Mouse (Mus musculus): ENCODE measurements around the gene Bbof1.
A peak's percentile ranks its signal among the peaks of the same experiment; 100 is the strongest.

The Bbof1 gene

DNA sequence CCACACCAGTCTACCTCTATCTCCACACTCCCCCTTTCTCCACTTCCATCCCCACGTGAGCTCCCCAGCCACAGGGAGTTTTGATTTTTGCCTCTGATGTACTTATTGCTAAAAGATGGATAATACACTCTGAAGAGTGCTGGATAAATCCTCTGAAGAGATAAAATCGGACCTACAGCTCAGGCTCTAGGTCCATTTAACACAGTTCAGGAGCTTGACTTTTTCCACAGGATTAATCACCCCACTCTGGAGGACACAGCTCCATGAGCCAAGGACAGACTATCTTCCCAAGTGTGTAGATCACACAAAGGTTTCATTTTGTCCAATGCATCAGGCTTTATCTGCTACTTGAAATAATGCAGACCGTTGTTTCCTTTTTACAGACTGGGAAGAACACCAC is 8.8 kb upstream of the Bbof1 start:
- DNase-seq (ENCODE audit: low read depth): no peak

DNA sequence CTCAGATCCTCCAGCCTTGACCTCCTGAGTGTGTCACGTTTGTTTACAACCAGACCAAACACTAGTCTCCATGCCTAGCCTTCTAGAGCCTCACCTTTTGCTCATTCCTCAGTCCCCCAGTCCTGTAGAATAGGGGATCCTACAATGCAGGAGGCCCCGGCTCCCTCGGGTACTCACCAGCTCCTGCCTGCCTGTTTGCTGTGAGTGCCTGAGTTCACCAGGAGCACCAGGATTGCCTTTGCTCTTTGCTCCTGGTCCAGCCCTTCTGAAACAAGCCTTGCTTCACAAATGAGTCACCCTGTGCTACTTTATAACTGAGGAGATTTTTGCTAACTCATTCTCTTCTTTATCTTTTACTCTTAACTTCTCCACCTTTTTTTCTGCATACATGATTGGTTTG is 8.2 kb upstream of the Bbof1 start:
- DNase-seq (ENCODE audit: low read depth): no peak

GRCm38 (mm10) chr12:84402923-84403322 is 5.9 kb upstream of the Bbof1 start:
- no peak for DNase-seq (ENCODE audit: low read depth)

GRCm38 (mm10) chr12:84404541-84404940 is 4.3 kb upstream of the Bbof1 start:
- DNase-seq (ENCODE audit: low read depth): no peak

DNA sequence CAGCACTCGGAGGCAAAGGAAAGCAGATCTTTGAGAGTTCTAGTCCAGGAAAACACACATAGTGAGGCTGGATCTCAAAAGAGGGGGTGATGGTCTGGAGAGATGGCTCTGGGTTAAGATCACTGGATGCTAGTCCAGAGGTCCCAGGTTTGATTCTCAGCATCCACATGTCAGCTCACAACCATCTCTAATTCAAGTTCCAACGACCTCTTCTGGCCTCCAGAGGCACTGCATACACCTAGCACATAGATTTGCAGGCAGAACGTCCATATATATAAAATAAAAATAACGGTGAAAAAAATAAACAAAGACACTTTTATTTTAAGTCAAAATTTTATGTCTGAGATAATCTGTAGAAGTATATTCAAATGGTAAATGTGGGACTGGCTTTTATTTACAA is 1.6 kb upstream of the Bbof1 start:
- no peak for DNase-seq (ENCODE audit: low read depth)

DNA sequence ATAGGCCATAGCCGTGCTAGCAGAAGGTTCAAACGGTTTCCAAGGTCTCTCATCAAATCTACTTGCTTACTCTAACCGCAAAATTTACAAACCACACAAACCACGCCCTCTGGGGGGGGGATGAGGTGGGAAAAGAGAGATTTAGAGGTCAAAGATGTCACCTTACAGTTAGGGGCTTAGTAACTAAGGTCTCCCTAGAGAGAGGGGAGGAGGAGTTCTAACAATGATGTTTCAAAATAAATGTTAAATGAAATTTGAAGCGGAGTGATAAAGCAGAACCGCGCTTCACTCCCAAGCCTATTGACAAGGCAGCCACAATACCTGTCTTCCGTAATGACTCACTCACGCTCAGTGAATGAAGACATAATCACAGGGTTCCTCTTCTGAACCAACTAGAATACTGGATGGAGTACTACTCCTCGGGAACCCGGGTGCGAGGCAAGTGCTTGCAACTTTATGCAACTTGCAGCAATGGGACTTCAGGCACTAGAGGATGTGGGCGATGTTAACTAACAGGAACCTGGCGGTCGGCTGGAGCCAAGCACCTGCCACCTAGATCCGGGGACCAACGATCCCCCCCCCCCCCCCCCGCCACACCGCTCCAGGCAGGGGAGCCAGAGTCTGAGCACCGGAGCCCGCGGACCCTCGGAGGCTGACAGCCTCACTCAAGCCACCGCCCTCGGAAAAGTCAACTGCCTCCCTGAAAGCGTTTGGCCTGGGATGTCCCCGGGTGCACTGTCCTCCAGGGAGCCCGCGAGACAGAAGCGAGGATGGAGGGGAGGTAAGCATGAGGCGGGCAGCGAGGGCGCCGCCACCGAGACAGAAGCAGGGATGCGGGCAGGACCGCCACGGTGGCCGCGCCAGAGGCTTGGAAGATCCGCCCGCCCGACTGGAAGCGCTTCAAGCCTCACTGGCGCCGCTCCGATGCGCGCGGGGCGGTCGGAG is 725 bp upstream of the Bbof1 start:
- DNase-seq (ENCODE audit: low read depth): peak; percentile 57

DNA sequence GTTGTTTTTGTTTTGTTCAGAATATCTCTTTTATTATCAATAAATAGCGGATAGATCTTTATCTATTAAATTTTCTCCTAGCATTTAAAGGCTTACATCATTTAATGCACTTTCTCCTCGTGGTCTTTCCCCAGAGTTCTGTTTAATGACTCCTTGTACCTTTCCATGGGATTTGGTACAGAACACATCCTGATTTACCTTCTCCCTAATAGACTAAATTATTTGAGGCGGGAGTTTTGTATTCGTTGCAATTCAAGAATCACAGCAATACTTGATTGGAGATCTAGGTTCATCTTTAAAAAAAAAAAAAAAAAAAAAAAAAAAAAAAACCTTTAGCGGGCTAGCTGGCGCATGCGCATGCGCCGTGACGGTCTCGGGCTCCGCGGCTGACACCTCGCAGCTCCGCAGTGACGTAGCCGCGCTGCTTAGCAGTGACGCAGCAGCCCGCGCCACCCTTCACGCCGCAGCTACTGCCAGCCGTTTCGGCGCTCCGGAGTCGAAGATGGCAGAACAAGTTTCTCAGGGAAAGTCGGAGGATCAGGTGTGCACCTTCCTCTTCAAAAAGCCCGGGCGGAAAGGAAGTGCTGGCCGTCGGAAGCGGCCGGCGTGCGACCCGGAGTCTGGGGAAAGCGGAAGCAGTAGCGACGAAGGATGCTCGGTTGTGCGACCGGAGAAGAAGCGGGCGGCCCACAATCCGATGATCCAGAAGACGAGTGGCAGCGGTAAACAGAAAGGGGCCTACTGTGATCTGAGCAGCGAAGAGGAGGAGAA is 8.1 kb downstream of the Bbof1 start, which contains the start of gene Rnf113a2:
TSS of gene Rnf113a2 (plus strand) at position 363 of the 771 bp plus-strand sequence.
- peak; percentile 74 for DNase-seq (ENCODE audit: low read depth)

DNA sequence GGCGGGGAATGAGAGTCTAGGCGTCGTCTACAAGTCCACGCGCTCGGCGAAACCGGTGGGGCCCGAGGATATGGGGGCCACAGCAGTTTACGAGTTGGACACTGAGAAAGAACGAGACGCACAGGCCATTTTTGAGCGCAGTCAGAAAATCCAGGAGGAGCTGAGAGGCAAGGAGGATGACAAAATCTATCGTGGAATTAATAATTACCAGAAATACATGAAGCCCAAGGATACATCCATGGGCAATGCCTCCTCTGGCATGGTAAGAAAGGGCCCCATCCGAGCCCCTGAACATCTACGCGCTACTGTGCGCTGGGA is 8.7 kb downstream of the Bbof1 start:
- DNase-seq (ENCODE audit: low read depth): no peak

DNA sequence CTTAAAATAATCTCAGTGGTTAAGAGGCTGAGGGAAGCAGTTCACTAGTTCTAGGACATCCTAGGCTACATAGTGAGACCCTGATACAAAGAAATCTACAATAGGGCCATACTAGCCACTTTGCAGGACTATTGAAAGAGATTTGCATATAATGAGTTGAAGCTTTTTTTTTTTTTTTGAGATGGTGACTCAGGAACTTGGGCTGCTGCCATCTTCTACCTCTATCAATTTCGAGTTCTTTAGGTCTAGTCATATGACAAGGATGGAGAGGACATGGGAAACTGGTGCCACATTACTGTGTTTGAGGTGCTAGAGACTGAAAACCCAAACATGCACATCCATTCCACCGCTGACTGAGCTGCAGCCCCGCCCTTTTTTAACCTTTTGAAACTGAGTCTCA is 15.1 kb downstream of the Bbof1 start:
- DNase-seq (ENCODE audit: low read depth): no peak

- DNase-seq (ENCODE audit: low read depth): no peak
Observed at GRCm38 (mm10) chr12:84429825-84430224, 21.0 kb downstream of the Bbof1 start.

DNA sequence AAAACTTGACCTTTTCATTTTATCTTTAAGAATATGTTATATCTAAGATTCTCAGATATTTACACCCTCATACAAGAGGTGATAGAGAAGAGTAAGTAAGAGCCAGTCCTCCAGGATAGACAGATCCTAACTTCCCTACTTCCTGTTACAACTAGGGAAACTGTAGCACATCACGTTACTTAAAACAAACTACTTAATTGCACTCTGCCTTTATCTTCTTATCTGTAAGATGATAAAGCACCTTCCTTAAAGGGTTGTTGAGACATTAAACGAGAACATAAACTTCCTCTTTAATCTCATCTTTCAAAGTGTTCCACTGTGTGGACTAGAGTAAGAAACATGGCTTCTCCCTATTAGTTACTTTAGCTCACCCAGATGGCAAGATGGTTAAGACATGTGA is 29.8 kb downstream of the Bbof1 start:
- DNase-seq (ENCODE audit: low read depth): no peak

DNA sequence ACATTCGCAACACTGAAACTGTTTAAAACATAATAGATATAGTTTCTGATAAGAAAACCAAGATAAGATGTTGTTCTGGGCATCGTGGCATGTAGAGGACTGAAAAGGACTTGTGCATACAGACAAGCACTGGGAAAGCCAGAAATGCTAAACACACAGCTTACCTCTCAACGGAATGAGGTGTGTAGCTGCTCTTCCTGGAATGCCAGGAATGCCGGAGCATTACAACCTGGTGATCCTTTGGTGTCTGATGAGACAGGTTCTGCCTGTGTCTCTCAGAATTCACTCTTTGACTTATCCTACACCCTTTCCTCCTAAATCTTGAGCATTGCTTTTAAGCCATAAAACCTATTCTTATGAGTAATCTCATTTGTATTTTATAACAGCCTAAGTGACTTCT is 33.7 kb downstream of the Bbof1 start:
- DNase-seq (ENCODE audit: low read depth): no peak

DNA sequence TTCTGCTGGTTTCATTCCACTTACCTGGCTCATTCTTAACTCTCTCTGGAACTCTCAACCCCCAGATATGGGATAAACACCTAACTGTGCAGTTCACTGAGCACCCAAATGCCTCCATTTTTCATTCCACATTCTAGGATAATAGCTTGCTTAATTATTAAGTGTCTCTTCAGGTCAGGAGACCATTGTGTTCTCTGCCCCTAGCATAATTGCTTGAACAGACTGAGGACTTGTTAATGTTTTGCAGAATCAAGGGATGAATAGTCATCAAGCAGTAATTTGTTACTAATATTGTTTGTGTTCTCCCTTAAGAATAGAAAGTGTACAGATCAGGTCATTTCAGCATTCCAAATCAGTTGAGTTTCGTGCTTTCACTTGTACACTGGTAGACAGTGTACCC is 38.5 kb downstream of the Bbof1 start:
- DNase-seq (ENCODE audit: low read depth): no peak

- no peak for DNase-seq (ENCODE audit: low read depth)
Observed at GRCm38 (mm10) chr12:84448181-84448580, 39.3 kb downstream of the Bbof1 start.

DNA sequence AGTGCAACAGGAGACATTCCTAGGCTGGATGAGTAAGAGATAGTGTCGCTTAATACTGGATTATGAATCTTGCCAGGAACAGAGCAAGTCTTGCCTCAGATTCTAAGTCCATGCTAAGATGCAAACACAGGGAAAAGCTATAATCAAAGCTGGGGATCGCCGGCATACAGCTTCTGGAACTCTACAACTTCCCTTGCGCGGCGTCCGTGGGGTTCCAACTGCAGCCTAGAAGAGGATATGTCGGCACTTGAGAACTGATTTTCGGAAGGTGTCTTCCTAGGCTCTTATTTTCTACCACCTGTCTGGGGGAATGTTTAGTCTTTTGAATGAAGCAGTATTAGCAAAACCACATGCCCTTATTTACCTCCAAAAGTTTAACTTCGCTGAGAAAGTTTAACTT is 41.0 kb downstream of the Bbof1 start:
- no peak for DNase-seq (ENCODE audit: low read depth)

GRCm38 (mm10) chr12:84450351-84450717 is 41.5 kb downstream of the Bbof1 start:
- peak; percentile 20 for DNase-seq (ENCODE audit: low read depth)

- peak; percentile 100 for DNase-seq (ENCODE audit: low read depth)
Observed at GRCm38 (mm10) chr12:84450718-84451646, 42.1 kb downstream of the Bbof1 start, which contains the start of the genes Aldh6a1 and Lin52. TSS of gene Aldh6a1 (minus strand) at chr12:84451004. TSS of gene Lin52 (plus strand) at chr12:84451422.

- peak; percentile 29 for DNase-seq (ENCODE audit: low read depth)
Observed at GRCm38 (mm10) chr12:84451801-84452200, 42.9 kb downstream of the Bbof1 start.

GRCm38 (mm10) chr12:84456911-84457310 is 48.0 kb downstream of the Bbof1 start:
- DNase-seq (ENCODE audit: low read depth): no peak

DNA sequence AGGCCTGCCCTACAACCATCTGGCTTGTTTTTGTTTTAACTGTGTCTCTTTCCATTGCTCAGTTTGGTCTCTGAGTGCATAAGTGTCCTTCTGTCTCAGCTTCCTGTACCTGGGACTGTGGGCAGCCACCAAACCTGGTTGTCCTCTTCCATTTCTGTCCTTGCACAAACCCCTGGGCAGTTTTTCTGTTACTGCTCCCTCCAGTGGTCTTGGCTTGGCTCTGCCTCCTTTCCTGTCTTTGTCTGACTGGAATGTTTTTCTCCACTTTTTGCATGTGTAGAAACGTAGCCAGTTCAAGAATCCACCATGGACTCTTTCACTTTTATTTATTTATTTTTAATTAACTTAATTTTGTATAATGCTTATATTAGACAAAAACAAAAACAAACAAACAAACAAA is 51.0 kb downstream of the Bbof1 start:
- DNase-seq (ENCODE audit: low read depth): no peak

DNA sequence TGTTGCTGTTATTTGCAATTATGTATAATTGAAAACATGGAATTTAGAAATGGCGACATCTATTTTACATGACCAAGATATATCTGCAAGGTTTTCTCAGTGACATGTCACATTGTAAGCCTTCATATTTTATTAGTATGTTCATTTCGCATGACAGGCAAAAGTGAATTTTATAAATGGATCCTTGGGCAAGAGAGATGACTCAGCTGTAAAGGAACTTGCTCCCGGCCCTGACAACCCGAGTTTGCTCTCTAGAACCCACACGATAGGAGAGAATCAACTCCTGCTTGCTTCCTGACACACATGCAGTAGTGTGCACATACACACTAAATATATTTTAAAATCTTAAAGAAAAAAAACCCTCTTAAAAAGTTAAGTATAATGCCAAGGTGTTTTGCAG is 52.5 kb downstream of the Bbof1 start:
- no peak for DNase-seq (ENCODE audit: low read depth)

DNA sequence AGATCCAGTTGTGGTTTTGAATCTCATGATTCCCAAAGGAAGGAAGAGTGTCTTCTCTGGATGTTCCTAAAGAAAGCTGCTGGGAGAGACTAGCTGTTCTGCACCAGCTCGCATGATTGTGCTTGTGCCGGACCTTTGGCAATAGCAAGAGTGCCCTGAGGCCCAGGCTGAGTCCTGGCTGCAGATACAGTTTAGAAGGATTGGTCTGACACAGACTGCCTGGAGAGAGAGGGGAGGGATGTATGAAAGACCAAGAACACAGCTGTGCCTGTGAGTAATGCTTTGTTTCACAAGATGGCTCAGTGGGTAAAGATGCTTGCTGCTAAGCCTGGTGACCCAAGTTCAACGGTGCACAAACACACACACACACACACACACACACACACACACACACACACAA is 54.0 kb downstream of the Bbof1 start:
- no peak for DNase-seq (ENCODE audit: low read depth)

Measured in c-Kit-positive CD71-positive TER-119-negative erythroid progenitor cells, embryonic 14.5 days (primary cell).